Mouse (Mus musculus): Measurements from ENCODE around the gene Gpatch4.

Gene Gpatch4

GRCm38 (mm10) chr3:88030608-88031395 lies 12.1 kb upstream of the Gpatch4 start:
- DNase-seq (ENCODE audit: low read depth, low spot score), result peak; percentile 63

DNA sequence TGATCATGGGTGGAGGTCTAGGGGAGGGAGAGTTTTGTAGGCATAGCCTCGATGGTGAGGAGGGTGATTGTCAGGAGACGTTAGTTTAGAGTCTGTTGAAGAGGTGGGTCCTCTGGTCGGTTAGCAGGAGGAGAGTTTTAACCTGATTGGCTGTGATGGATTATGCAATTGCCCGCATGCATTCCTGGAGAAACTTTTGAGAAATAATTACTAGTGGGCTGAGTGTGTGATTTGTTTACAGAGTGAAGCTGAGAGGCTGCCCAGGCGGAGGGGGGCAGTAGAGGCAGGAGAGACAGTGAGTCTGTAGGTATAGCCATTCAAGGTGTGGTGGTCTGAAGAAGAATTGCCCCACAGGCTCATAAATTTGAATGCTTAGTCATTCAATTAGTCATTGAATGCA lies 9.4 kb upstream of the Gpatch4 start:
- DNase-seq (ENCODE audit: low read depth, low spot score), result no peak

- no peak for DNase-seq (ENCODE audit: low read depth, low spot score)
Measured at GRCm38 (mm10) chr3:88035561-88036293, 7.2 kb upstream of the Gpatch4 start.

- DNase-seq (ENCODE audit: low read depth, low spot score), result no peak
Measured at GRCm38 (mm10) chr3:88049532-88049931, 6.6 kb downstream of the Gpatch4 start.

DNA sequence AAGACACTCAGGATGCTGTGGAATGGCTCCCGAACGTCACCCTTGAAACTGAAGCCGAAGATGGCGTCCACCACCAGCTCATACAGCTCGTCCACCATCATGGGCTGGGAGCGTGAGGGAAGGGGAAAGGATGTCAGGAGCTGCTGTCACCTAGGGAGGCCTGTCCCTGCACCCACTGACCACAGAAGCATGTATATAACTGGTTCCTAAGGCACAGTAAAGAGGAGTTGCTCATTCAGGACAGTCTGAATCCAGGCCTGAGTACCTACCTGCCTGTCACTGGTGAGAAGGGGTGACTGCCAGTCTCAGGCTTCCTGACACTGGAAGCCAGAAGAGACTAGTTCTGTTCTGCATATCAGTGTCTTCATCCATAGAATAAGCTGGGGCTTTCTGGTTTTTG lies 14.1 kb downstream of the Gpatch4 start:
- DNase-seq (ENCODE audit: low read depth, low spot score), result no peak

DNA sequence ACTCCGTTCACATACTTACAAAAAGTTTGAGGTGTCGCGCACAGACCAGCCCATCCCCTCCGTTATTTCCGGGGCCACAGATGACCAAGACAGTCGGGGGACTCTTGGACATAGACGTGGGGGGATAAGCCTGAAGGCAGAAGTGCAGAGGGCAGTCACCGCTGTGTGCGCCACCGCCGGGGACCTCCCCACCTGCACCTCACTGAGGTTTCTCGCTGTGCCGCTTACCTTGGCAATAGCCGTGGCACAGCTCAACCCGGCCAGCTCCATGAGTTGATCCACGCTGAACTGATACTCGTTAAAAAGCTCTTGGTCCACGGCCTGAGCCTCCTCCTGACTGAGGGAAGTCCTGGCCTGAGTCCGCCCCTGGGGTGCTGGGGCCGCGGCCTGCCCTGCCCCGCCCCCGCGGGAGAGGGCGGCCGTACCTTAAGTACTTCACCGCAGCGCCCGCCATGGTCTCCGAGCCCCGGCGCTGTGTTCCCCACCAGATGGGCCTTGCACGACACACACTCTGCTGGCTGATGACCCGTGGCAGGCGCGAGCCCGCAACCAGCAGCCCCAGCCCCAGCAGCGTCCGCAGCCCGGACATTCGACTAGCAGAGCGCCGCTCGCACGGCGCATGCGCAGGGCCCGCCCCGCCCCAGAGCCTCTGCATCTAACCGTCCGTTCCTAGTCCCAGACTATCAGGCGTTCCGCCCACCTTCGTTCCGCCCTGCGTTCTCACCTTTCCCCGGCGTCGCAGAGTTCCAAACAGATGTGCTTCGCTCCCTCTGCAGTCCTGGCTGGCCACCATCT lies 15.2 kb downstream of the Gpatch4 start, which contains the start of gene Naxe:
Gene Naxe, minus strand, starts transcription at position 594 of the 795 bp plus-strand sequence.
- peak; percentile 96 for DNase-seq (ENCODE audit: low read depth, low spot score)

- no peak for DNase-seq (ENCODE audit: low read depth, low spot score)
Measured at GRCm38 (mm10) chr3:88068386-88068785, 25.5 kb downstream of the Gpatch4 start.

DNA sequence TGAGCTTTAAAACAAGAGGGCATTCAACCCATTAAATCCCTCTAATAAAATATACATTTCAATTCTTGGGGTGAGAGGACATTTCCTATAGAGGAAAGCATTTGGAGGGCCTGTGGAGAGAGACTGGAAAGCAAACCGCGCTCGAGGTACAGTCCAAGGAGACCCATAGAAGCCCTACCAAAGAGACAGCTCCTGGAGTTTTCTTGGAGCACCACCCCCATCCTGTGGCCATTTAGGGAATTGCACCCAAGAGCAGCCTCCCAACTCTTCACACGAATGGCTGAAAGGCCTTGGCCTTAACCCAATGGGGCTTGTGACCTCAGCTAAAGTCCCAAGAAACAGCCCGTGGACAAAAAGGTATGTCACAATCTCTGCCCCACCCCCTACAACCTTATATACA lies 28.9 kb downstream of the Gpatch4 start:
- DNase-seq (ENCODE audit: low read depth, low spot score), result peak; percentile 75

DNA sequence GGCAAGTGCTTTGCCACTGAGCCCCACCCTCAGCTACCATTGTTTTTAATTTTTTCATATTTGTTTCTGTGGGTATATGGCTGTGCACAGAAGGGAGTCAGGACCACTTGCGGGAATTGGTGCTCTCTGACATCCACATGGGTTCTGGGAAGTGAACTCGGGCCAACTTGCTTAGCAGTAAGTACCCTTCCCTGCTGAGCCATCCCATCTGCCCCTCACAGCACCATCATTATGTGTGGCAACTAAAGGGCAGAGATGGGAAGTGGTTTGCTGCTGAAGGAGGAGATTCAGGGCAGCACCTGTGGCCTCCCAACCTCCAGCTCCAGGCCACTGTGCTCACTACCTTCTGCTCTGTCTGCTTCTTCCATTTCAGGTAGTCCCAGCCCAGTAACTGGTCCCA lies 30.7 kb downstream of the Gpatch4 start:
- no peak for DNase-seq (ENCODE audit: low read depth, low spot score)

DNA sequence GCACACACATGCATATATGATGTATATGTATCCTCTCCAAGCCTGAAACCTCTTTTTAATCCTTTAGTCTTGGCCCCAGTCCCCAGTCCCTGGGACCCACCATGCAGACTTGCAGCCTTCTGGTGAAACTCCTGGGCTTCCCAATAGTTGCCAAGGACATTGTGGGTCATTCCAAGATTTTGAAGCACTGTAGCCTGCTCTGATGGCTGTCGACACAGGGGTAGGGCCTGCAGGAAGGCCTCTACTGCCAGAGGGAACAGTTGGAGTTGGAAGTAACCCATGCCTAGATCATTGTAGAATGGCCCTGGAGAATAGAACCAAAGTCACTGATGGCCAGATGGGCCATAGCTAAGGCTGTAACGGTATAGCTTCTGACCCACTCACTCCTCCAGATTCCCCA lies 31.4 kb downstream of the Gpatch4 start:
- no peak for DNase-seq (ENCODE audit: low read depth, low spot score)

- no peak for DNase-seq (ENCODE audit: low read depth, low spot score)
Measured at GRCm38 (mm10) chr3:88074766-88075165, 31.9 kb downstream of the Gpatch4 start.

DNA sequence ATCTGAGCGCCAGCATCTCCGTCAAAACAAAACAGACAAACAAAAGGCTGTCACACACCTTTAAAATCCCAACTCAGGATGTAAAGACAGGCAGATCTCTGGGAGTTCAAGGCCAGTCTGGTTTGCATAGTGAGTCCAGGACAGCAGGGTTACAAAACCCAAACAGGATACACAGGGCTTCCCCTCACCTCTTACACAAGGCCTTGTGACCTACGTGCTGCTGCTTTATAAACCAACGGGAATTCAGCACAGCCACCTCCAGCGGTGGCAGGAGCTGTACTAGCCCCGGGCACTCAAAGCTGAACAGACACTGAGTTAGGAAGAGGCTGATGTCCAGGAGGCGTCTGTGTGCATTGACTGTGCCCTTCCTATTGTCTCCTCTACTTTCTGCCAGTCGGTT lies 34.5 kb downstream of the Gpatch4 start:
- peak; percentile 19 for DNase-seq (ENCODE audit: low read depth, low spot score)

GRCm38 (mm10) chr3:88078204-88078603 lies 35.3 kb downstream of the Gpatch4 start, which contains the start of gene Ttc24:
Gene Ttc24, minus strand, starts transcription at chr3:88078304.
- DNase-seq (ENCODE audit: low read depth, low spot score), result no peak

DNA sequence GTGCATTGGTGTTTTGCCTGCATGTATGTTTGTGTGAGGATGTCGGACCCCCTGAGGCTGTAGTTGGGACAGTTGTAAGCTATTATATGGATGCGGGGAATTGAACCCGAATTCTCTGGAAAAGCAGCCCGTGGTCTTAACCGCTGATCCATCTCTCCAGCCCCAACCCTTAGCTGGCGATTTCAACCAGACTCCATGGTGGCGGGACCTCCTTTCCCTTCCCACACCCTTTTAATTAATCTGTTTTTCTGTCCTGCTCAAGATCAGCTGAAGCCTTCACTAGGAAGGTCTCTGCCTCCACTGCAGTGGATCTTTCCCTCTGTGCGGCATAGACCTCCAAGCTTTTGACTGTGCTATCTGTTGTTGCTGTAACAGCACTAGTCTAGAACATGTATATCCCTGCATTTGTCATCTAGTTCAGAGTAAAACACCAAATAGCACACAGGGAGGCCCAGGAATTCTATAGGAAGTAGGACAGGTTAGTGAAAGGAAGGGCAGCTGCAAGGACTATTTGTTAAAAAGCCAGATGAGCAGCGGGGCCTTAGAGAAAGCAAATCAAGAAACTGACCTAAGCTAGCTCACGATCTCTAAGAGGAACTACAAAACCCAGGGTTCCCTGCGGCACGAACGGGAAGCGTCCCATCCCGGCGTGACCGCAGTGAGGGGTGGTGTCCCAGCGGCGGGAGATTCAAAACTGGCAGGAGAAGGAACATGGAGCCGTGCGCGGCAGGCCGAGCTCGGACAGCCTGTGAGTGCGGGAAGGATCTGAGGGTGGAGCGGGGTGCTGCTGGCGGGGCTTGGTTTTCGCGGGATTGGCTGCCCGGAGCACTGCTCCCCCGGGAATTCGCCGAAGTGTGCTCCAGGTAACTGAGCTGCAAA lies 38.7 kb downstream of the Gpatch4 start, which contains the start of gene Iqgap3:
Gene Iqgap3, plus strand, starts transcription at position 627 of the 879 bp plus-strand sequence.
- peak; percentile 84 for DNase-seq (ENCODE audit: low read depth, low spot score)

GRCm38 (mm10) chr3:88082224-88082618 lies 39.3 kb downstream of the Gpatch4 start:
- DNase-seq (ENCODE audit: low read depth, low spot score), result peak; percentile 63

- DNase-seq (ENCODE audit: low read depth, low spot score), result no peak
Measured at GRCm38 (mm10) chr3:88082663-88083062, 39.8 kb downstream of the Gpatch4 start.

DNA sequence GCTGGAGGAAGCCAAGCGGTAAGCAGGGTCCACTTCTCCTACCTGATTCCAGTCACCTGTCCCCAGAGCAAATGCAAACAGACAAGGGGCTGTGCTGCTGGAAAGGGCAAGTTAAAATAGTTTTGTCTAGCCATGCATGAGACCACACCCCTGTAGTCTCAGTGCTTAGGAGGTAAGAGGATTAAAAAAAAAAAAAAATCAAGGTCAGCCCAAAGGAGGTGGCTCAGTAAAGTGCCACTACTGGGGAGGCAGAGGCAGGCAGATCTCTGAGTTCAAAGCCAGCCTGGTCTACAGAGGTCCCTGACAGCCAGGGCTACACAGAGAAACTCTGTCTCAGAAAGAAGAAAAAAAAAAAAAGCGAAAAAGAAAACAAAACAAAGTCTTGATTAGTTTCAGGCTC lies 41.1 kb downstream of the Gpatch4 start:
- DNase-seq (ENCODE audit: low read depth, low spot score), result peak; percentile 22

DNA sequence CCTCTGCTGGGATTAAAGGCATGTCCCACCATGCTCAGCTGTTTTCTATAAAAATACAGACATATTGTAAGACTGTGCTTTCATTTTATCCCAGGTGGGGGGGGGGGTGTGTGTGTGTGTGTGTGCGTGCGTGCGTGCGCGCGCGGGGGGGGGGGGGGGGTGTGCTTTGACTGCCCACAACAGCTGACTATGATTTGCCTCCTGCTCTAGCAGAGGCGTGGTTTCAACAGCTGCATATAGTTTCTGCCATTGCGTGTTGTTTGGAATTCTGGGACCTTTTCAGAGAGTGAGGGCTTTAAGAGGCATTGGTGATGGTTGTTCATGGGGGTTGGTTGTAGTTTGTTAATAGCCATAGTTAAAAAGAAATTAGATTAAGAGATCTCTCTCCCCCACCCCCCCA lies 42.6 kb downstream of the Gpatch4 start:
- DNase-seq (ENCODE audit: low read depth, low spot score), result no peak

- peak; percentile 53 for DNase-seq (ENCODE audit: low read depth, low spot score)
Measured at GRCm38 (mm10) chr3:88087688-88088087, 44.8 kb downstream of the Gpatch4 start.

DNA sequence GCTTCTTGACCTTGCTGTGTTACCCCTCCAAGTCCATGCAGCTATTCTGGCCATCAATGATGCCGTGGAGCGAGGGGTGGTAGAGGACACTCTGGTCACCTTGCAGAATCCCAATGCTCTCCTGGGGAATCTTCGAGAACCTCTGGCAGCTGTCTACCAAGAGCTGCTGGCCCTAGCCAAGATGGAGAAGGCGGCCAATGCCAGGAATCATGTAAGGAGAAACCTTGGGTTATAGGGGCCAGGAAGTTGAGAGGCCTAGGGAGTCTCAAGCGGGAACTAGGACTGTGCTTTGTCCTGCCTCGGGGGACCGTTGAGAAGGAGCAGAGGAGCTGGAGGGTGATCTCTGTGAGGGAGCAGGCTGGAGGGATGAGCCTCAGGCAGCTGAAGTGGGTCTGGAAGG lies 47.2 kb downstream of the Gpatch4 start:
- DNase-seq (ENCODE audit: low read depth, low spot score), result no peak

GRCm38 (mm10) chr3:88090616-88091015 lies 47.7 kb downstream of the Gpatch4 start:
- DNase-seq (ENCODE audit: low read depth, low spot score), result no peak
